Mouse (Mus musculus) ES-E14 (cell line): ENCODE data around the gene Slc26a10.

ENCODE experiments used
- CHD2 ChIP-seq: IDR thresholded peaks from 2 replicates; pipeline ENCODE4 v1.6.1; 2014; ENCODE audit warnings: mild to moderate bottlenecking, low read depth, low read length, inconsistent platforms
- HCFC1 ChIP-seq: IDR thresholded peaks from 2 replicates; pipeline ENCODE4 v1.6.1; 2012; ENCODE audit warnings: low read length, inconsistent platforms, borderline replicate concordance; ENCODE audit not compliant: insufficient read depth
- ZC3H11A ChIP-seq: IDR thresholded peaks from 2 replicates; pipeline ENCODE4 v1.6.1; 2012; ENCODE audit warnings: low read depth, mild to moderate bottlenecking, inconsistent platforms, low read length, borderline replicate concordance
- ZNF384 ChIP-seq: IDR thresholded peaks from 2 replicates; pipeline ENCODE4 v1.6.1; 2012; ENCODE audit warnings: low read depth, low read length, inconsistent platforms

DNA sequence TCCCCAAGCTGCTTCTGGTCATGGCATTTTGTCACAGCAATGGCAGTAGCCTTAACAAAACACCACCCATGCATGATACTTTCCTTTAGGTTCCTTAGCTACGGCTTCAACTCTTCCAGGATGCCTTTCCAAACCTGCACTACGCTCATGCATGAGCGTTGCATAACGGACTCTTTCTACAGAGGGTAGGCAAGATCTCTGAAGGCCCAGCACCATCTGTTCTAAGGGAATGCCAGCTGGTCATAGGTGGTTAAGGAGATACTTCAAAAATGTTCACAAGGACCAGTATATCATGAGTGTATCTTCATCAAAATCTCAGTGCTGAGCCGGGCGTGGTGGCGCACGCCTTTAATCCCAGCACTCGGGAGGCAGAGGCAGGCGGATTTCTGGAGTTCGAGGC is 36.0 kb upstream of the Slc26a10 start:
- no peak for TF ChIP-seq ZNF384
- TF ChIP-seq CHD2, result no peak
- TF ChIP-seq ZC3H11A, result no peak
- no peak for TF ChIP-seq HCFC1
